Mouse (Mus musculus) lung, adult 2 months (tissue): ENCODE data around the gene Fam24a.

Experiments
- CTCF ChIP-seq: fragments of 200-500 bp; IDR thresholded peaks from 2 replicates; pipeline ENCODE4 v1.5.1; 2011; ENCODE audit warnings: mild to moderate bottlenecking, low read length, control low read depth; ENCODE audit not compliant: insufficient read depth
- POLR2A ChIP-seq: fragments of 200-500 bp; IDR thresholded peaks from 2 replicates; pipeline ENCODE4 v1.6.1; 2011; ENCODE audit warnings: low read depth, mild to moderate bottlenecking, control low read depth, low read length, borderline replicate concordance; ENCODE audit errors: extremely low read depth

DNA sequence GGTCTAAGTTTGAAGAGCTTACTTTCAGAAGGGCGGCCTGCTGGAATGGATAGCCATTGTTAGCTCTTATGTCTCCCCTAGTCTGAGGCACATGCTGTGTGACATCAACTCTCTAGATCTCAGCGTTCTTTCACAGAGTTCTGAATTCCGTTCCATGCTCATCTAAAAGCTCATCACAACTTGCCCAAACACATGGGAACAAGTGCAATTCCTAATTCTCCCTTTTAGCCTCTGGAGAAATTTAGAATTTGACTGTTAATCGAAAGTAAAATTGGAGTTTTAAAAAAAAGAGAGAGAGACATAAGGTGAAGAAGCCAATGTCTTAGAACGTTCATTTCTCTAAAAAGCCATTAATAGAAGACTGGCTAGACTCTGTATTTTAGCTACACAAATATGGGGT lies 4.2 kb upstream of the Fam24a start, which contains the start of gene Fam24b:
- TF ChIP-seq CTCF (no peak), POLR2A (no peak)
